Mouse (Mus musculus) kidney, adult 2 months (tissue): Measurements from ENCODE around the gene Phlda2. TPM values are rescaled to one million over a fixed set of nuclear protein-coding genes. Genes with fewer than 3 reads are reported as not detected.

ENCODE experiments used
- DNase-seq: peaks from one replicate; pipeline ENCODE4 v3.0.0; 2021
- H3K27ac ChIP-seq: fragments of 200-500 bp; 2 replicates; pipeline ENCODE4 v1.5.1; 2012; ENCODE audit warnings: low read depth, low read length, control low read depth, inconsistent platforms; ENCODE audit not compliant: insufficient read depth
- H3K27me3 ChIP-seq: fragments of 200-500 bp; replicated peaks from 2 replicates; pipeline ENCODE4 v1.6.1; 2012; ENCODE audit warnings: mild to moderate bottlenecking, moderate library complexity, low read length, inconsistent platforms; ENCODE audit not compliant: control insufficient read depth, insufficient read depth
- H3K36me3 ChIP-seq: fragments of 200-500 bp; 2 replicates; pipeline ENCODE4 v1.6.1; 2012; ENCODE audit warnings: mild to moderate bottlenecking, moderate library complexity, low read length, inconsistent platforms; ENCODE audit not compliant: control insufficient read depth, insufficient read depth
- H3K4me1 ChIP-seq: fragments of 200-500 bp; 2 replicates; pipeline ENCODE4 v1.6.1; 2011; ENCODE audit warnings: low read length; ENCODE audit not compliant: control insufficient read depth, insufficient read depth
- H3K4me3 ChIP-seq: fragments of 200-500 bp; 2 replicates; pipeline ENCODE4 v1.5.1; 2011; ENCODE audit warnings: mild to moderate bottlenecking, low read depth, low read length, control low read depth; ENCODE audit not compliant: insufficient read depth
- CTCF ChIP-seq: fragments of 200-500 bp; conservative IDR thresholded peaks from 2 replicates; pipeline ENCODE4 v1.5.1; 2011; ENCODE audit warnings: low read depth, mild to moderate bottlenecking, control low read depth, low read length, moderate library complexity, mixed read lengths; ENCODE audit not compliant: insufficient read depth, insufficient read length
- POLR2A ChIP-seq: fragments of 200-500 bp; IDR thresholded peaks from one replicate; pipeline ENCODE4 v1.6.1; 2011; ENCODE audit warnings: low read depth, low read length, control low read depth
- WGBS: fragments of 180-500 bp; shearing (Covaris S2); methylation state at CpG from one replicate; pipeline ENCODE4 v1.1.7; 2018; 5-methylcytosine and 5-hydroxymethylcytosine counted together
- polyA plus RNA-seq: library from polyadenylated mRNA; depleted of rRNA; stranded (reverse); fragments of >200 nt; gene quantifications from 2 replicates; pipeline ENCODE4 v1.2.3, GENCODE M21; 2012; rRNA removed

Phlda2 gene
- polyA plus RNA-seq, 1 experiment, result 46.6 TPM

DNA sequence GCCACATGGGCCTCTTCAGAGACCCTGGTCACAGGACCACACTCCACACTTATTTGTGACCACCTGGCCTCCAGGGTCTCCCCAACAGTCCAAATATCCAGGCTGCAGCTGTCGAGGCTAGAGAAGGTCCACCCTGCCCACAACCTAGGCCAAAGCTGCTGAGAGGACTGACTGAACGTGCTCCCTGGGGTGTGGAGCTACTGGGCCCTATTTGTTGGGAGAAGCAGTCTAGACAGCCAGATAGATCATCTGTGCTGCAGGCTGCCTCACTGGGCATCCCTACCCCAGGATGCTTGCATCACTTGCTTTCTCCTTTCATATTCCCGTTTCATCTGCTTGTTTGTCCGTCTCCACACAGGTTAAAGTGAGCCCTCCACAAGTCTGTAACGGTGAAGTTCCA lies 40.4 kb downstream of the Phlda2 start:
- H3K27me3 ChIP-seq, result no peaks in the 10 kb centered on the region
- no peaks in the 10 kb centered on the region for H3K4me1 ChIP-seq
- no peak for TF ChIP-seq CTCF
- TF ChIP-seq POLR2A, result no peak
- WGBS, result 82% methylated on average over 5 of the region's 5 CpGs
- H3K4me3 ChIP-seq, result no peak overlapping the region
- DNase-seq, result no peak
- no peak overlapping the region for H3K27ac ChIP-seq
- no peaks in the 10 kb centered on the region for H3K36me3 ChIP-seq

- Histone ChIP-seq H3K36me3 (no peaks in the 10 kb centered on the region), H3K4me1 (no peaks in the 10 kb centered on the region), H3K27ac (no peak overlapping the region), H3K4me3 (no peak overlapping the region), H3K27me3 (no peaks in the 10 kb centered on the region)
- DNase-seq, result no peak
- TF ChIP-seq CTCF (no peak), POLR2A (no peak)
- 60% methylated on average over 11 of the region's 11 CpGs for WGBS
Observed at GRCm38 (mm10) chr7:143461920-143462319, 41.0 kb downstream of the Phlda2 start.

DNA sequence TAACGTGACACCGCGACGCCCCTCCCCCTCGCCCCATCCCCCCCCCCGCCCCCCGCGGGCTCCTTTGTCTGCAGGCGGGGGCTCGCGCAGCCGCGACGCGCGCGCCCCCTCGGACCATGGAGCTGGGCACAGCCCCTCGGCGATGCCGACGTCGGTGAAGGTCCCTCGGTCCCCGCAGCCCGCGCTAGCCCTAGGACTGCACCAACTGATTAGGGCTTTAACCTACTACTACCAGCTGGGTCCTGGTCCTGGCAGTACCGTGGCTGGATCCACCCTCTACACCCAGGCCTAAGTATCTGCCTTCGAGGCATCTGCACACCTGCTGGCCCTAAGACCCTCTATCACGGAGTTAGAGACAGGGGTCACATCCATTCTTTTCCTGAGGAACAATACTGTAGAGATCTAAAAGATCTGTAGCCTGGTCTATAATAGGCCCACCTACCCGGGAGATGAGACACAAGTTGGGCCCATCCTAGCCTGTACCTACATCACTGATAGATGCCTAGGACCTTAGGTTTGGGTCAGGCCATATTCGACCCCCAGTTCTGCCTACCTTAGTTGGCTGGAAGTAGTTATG lies 41.6 kb downstream of the Phlda2 start:
- no peak for TF ChIP-seq CTCF
- TF ChIP-seq POLR2A, result no peak
- no peak overlapping the region for H3K27ac ChIP-seq
- no peaks in the 10 kb centered on the region for H3K4me1 ChIP-seq
- no peak for DNase-seq
- peak overlapping the region; percentile 18; the same call in 1 of the 2 replicates for H3K4me3 ChIP-seq
- no peaks in the 10 kb centered on the region for H3K36me3 ChIP-seq
- 49% methylated on average over 28 of the region's 32 CpGs for WGBS
- no peaks in the 10 kb centered on the region for H3K27me3 ChIP-seq

DNA sequence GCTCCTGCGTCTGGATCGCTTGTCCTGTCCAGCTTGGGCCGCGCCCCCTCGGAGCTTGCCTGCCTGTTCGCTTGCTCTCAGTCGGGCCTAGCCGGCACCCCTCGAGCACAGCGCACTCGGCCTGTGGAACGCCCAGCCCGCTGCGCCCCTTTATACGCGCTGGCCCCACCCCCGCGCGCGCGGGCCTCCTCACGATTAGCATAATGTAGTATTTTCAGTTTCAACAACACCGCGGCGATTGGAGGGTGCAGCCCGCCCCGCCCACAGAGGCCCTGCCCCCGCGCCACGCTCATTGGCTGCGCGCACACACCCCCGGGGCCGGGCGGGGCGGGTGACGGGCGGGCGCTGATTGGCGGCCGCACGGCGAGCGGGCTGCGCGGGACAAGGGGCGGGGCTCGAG lies 42.1 kb downstream of the Phlda2 start, which contains the start of gene Cdkn1c:
TSS of gene Cdkn1c (minus strand) at position 177 of the 400 bp plus-strand sequence.
- H3K36me3 ChIP-seq, result no peaks in the 10 kb centered on the region
- H3K27ac ChIP-seq, result no peak within 1 kb of the TSS
- peak within 1 kb of the TSS; percentile 27 for H3K4me3 ChIP-seq
- TF ChIP-seq CTCF (no peak), POLR2A (peak; percentile 71)
- 49% methylated on average over 48 of the region's 48 CpGs for WGBS
- no peaks in the 10 kb centered on the region for H3K27me3 ChIP-seq
- DNase-seq, result peak; percentile 94
- no peaks in the 10 kb centered on the region for H3K4me1 ChIP-seq

GRCm38 (mm10) chr7:143460217-143460834 lies 42.6 kb downstream of the Phlda2 start:
- Histone ChIP-seq H3K4me3 (peak overlapping the region; percentile 27; the same call in 1 of the 2 replicates), H3K4me1 (no peaks in the 10 kb centered on the region), H3K27me3 (no peaks in the 10 kb centered on the region), H3K27ac (no peak overlapping the region), H3K36me3 (no peaks in the 10 kb centered on the region)
- WGBS, result 46% methylated on average over 60 of the region's 60 CpGs
- TF ChIP-seq POLR2A (no peak), CTCF (no peak)
- no peak for DNase-seq

GRCm38 (mm10) chr7:143459332-143460211 lies 43.4 kb downstream of the Phlda2 start:
- Histone ChIP-seq H3K27ac (no peak overlapping the region), H3K4me1 (no peaks in the 10 kb centered on the region), H3K4me3 (peak overlapping the region; percentile 27), H3K27me3 (no peaks in the 10 kb centered on the region), H3K36me3 (no peaks in the 10 kb centered on the region)
- no peak for TF ChIP-seq CTCF
- TF ChIP-seq POLR2A, result no peak
- 35% methylated on average over 100 of the region's 100 CpGs for WGBS
- peak; percentile 45 for DNase-seq

DNA sequence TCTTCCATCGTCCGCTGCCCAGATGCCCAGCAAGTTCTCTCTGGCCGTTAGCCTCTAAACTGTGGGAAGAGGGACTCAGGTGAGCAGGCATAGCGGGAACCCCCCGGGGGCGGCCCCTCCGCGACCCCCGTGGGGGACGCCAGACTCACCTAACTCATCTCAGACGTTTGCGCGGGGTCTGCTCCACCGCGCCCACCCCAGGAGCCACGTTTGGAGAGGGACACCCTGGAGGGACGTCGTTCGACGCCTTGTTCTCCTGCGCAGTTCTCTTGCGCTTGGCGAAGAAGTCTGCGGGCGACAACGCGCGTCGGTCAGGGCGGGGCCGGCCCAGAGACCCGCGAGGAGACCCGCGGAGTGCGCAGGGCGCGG lies 44.0 kb downstream of the Phlda2 start:
- Histone ChIP-seq H3K4me1 (no peaks in the 10 kb centered on the region), H3K36me3 (no peaks in the 10 kb centered on the region), H3K27me3 (no peaks in the 10 kb centered on the region), H3K4me3 (peak overlapping the region; percentile 27; the same call in 1 of the 2 replicates), H3K27ac (no peak overlapping the region)
- DNase-seq, result no peak
- no peak for TF ChIP-seq CTCF
- TF ChIP-seq POLR2A, result no peak
- 34% methylated on average over 38 of the region's 38 CpGs for WGBS

Other genes starting within 250 kb of the Phlda2 start
- gene Cdkn1c, start 42.1 kb downstream of the Phlda2 start, polyA plus RNA-seq, result 30.8 and 31.0 TPM in 2 replicates
- gene Slc22a18, start 29.4 kb downstream of the Phlda2 start, polyA plus RNA-seq, result 1,125 and 1,412 TPM in 2 replicates
- gene Nap1l4, start 46.0 kb upstream of the Phlda2 start, polyA plus RNA-seq, result 60.2 and 68.7 TPM in 2 replicates
- 8.9 and 9.6 TPM in 2 replicates for gene Cars, start 96.9 kb upstream of the Phlda2 start, polyA plus RNA-seq
- 0.91 and 1.4 TPM in 2 replicates for gene Tnfrsf26, start 125.6 kb upstream of the Phlda2 start, polyA plus RNA-seq
- gene Tnfrsf22, start 146.5 kb upstream of the Phlda2 start, polyA plus RNA-seq, result 5.4 and 5.6 TPM in 2 replicates
- 3.0 and 3.5 TPM in 2 replicates for gene Tnfrsf23, start 182.7 kb upstream of the Phlda2 start, polyA plus RNA-seq